Mouse (Mus musculus) midbrain, embryonic 15.5 days (tissue): ENCODE data around the gene Gli2. TPM values are rescaled to one million over a fixed set of nuclear protein-coding genes. Genes with fewer than 3 reads are reported as not detected.

ENCODE experiments used
- ATAC-seq: fragments of 200-750 bp; cut with Nextera tagmentation; replicated peaks from 2 replicates; pipeline ENCODE4 v1.8.0; 2017; ENCODE audit warnings: moderate TSS enrichment
- H3K27ac ChIP-seq: fragments of 300-500 bp; sonication (generic); 2 replicates; pipeline ENCODE4 v1.5.1; 2015; ENCODE audit warnings: mild to moderate bottlenecking, inconsistent platforms
- H3K27me3 ChIP-seq: fragments of 300-500 bp; sonication (generic); replicated peaks from 2 replicates; pipeline ENCODE4 v1.6.1; 2015; ENCODE audit warnings: inconsistent platforms
- H3K36me3 ChIP-seq: fragments of 300-500 bp; sonication (generic); replicated peaks from 2 replicates; pipeline ENCODE4 v1.6.1; 2015; ENCODE audit warnings: inconsistent platforms
- H3K4me1 ChIP-seq: fragments of 300-500 bp; sonication (generic); 2 replicates; pipeline ENCODE4 v1.6.1; 2015; ENCODE audit warnings: inconsistent platforms
- H3K4me2 ChIP-seq: fragments of 300-500 bp; sonication (generic); 2 replicates; pipeline ENCODE4 v1.6.1; 2015; ENCODE audit warnings: inconsistent platforms, mild to moderate bottlenecking, moderate library complexity
- H3K4me3 ChIP-seq: fragments of 300-500 bp; sonication (generic); 2 replicates; pipeline ENCODE4 v1.5.1; 2015; ENCODE audit warnings: mild to moderate bottlenecking, inconsistent platforms
- H3K9ac ChIP-seq: fragments of 300-500 bp; sonication (generic); 2 replicates; pipeline ENCODE4 v1.6.1; 2015; ENCODE audit warnings: mild to moderate bottlenecking, inconsistent platforms
- H3K9me3 ChIP-seq: fragments of 300-500 bp; sonication (generic); 2 replicates; pipeline ENCODE4 v1.6.1; 2016; ENCODE audit warnings: inconsistent platforms
- WGBS: fragments of 180-500 bp; shearing (Covaris S2); methylation state at CpG from one replicate; pipeline ENCODE4 v1.1.7; 2015; ENCODE audit warnings: mixed read lengths; 5-methylcytosine and 5-hydroxymethylcytosine counted together
- polyA plus RNA-seq: library from polyadenylated mRNA; unstranded; fragments of >200 nt; fragmentation: Nextera tagmentation; extraction: Ambion mirVana; gene quantifications from 2 replicates; pipeline ENCODE4 v1.2.1, GENCODE M21; 2015

Gli2 gene
- polyA plus RNA-seq, 1 experiment from 2014 or later, result 1.6 TPM

GRCm38 (mm10) chr1:118830658-118831057 is 222.8 kb downstream of the Gli2 start:
- WGBS, result 77% methylated on average over 5 of the region's 5 CpGs

GRCm38 (mm10) chr1:118826614-118827013 is 226.8 kb downstream of the Gli2 start:
- H3K4me3 ChIP-seq, result no peak overlapping the region
- no peaks in the 10 kb centered on the region for H3K27me3 ChIP-seq
- no peaks in the 10 kb centered on the region for H3K36me3 ChIP-seq
- ATAC-seq, result no peak
- whole genome bisulfite sequencing, result 84% methylated on average over 11 of the region's 11 CpGs
- no peaks in the 10 kb centered on the region for H3K9me3 ChIP-seq
- no peak overlapping the region for H3K27ac ChIP-seq
- H3K9ac ChIP-seq, result no peak overlapping the region
- H3K4me1 ChIP-seq, result no peaks in the 10 kb centered on the region
- H3K4me2 ChIP-seq, result no peak overlapping the region

More at GRCm38 (mm10) chr1:118830658-118831057, 222.8 kb downstream of the Gli2 start:
- Histone ChIP-seq H3K4me3 (no peak overlapping the region), H3K27ac (no peak overlapping the region), H3K36me3 (no peaks in the 10 kb centered on the region), H3K9me3 (no peaks in the 10 kb centered on the region), H3K9ac (no peak overlapping the region), H3K27me3 (no peaks in the 10 kb centered on the region), H3K4me2 (no peak overlapping the region), H3K4me1 (no peaks in the 10 kb centered on the region)
- ATAC-seq, result no peak

GRCm38 (mm10) chr1:118825467-118826219 is 227.8 kb downstream of the Gli2 start:
- no peak overlapping the region for H3K9ac ChIP-seq
- no peak overlapping the region for H3K27ac ChIP-seq
- H3K4me1 ChIP-seq, result no peaks in the 10 kb centered on the region
- H3K27me3 ChIP-seq, result no peaks in the 10 kb centered on the region
- ATAC-seq, result 0 out of 2 replicates have a peak, but pooled peaks have one; percentile 17
- no peaks in the 10 kb centered on the region for H3K36me3 ChIP-seq
- WGBS, result 70% methylated on average over 31 of the region's 31 CpGs
- H3K4me3 ChIP-seq, result no peak overlapping the region
- H3K9me3 ChIP-seq, result no peaks in the 10 kb centered on the region
- H3K4me2 ChIP-seq, result no peak overlapping the region

- H3K36me3 ChIP-seq, result no peaks in the 10 kb centered on the region
- no peak overlapping the region for H3K9ac ChIP-seq
- H3K27ac ChIP-seq, result no peak overlapping the region
- no peak overlapping the region for H3K4me3 ChIP-seq
- no peak for ATAC-seq
- no peaks in the 10 kb centered on the region for H3K27me3 ChIP-seq
- H3K4me1 ChIP-seq, result no peaks in the 10 kb centered on the region
- no peak overlapping the region for H3K4me2 ChIP-seq
- no peaks in the 10 kb centered on the region for H3K9me3 ChIP-seq
- WGBS, result 93% methylated on average over 3 of the region's 3 CpGs
Measured at GRCm38 (mm10) chr1:118825035-118825434, 228.4 kb downstream of the Gli2 start.

GRCm38 (mm10) chr1:118822258-118822657 is 231.2 kb downstream of the Gli2 start:
- H3K27me3 ChIP-seq, result no peaks in the 10 kb centered on the region
- 97% methylated on average over 2 of the region's 2 CpGs for WGBS

GRCm38 (mm10) chr1:118815015-118815414 is 238.4 kb downstream of the Gli2 start:
- Histone ChIP-seq H3K9me3 (no peaks in the 10 kb centered on the region), H3K4me2 (no peak overlapping the region), H3K27me3 (no peaks in the 10 kb centered on the region), H3K9ac (no peak overlapping the region), H3K4me3 (no peak overlapping the region), H3K36me3 (no peaks in the 10 kb centered on the region), H3K4me1 (no peaks in the 10 kb centered on the region), H3K27ac (no peak overlapping the region)
- no peak for ATAC-seq
- WGBS, result 86% methylated on average over 2 of the region's 2 CpGs

More at GRCm38 (mm10) chr1:118822258-118822657, 231.2 kb downstream of the Gli2 start:
- no peak overlapping the region for H3K4me2 ChIP-seq
- no peaks in the 10 kb centered on the region for H3K4me1 ChIP-seq
- ATAC-seq, result no peak
- H3K4me3 ChIP-seq, result no peak overlapping the region
- H3K9me3 ChIP-seq, result no peaks in the 10 kb centered on the region
- H3K27ac ChIP-seq, result no peak overlapping the region
- no peak overlapping the region for H3K9ac ChIP-seq
- H3K36me3 ChIP-seq, result no peaks in the 10 kb centered on the region

- Histone ChIP-seq H3K9ac (no peak overlapping the region), H3K4me2 (no peak overlapping the region), H3K27me3 (no peaks in the 10 kb centered on the region), H3K4me1 (no peaks in the 10 kb centered on the region), H3K36me3 (no peaks in the 10 kb centered on the region), H3K9me3 (no peaks in the 10 kb centered on the region), H3K4me3 (no peak overlapping the region), H3K27ac (no peak overlapping the region)
- WGBS, result 76% methylated on average over 4 of the region's 4 CpGs
- ATAC-seq, result no peak
Measured at GRCm38 (mm10) chr1:118810336-118810735, 243.1 kb downstream of the Gli2 start.

- H3K9me3 ChIP-seq, result no peaks in the 10 kb centered on the region
- ATAC-seq, result no peak
- H3K9ac ChIP-seq, result no peak overlapping the region
- H3K27ac ChIP-seq, result no peak overlapping the region
- H3K36me3 ChIP-seq, result no peaks in the 10 kb centered on the region
- no peaks in the 10 kb centered on the region for H3K27me3 ChIP-seq
- whole genome bisulfite sequencing, result 98% methylated on average over 3 of the region's 3 CpGs
- no peaks in the 10 kb centered on the region for H3K4me1 ChIP-seq
- no peak overlapping the region for H3K4me3 ChIP-seq
- no peak overlapping the region for H3K4me2 ChIP-seq
Measured at GRCm38 (mm10) chr1:118806727-118807126, 246.7 kb downstream of the Gli2 start.

GRCm38 (mm10) chr1:118802166-118802565 is 251.3 kb downstream of the Gli2 start:
- Histone ChIP-seq H3K27ac (no peak overlapping the region), H3K4me2 (no peak overlapping the region), H3K9me3 (no peaks in the 10 kb centered on the region), H3K36me3 (no peaks in the 10 kb centered on the region), H3K27me3 (no peaks in the 10 kb centered on the region), H3K4me1 (no peaks in the 10 kb centered on the region), H3K9ac (no peak overlapping the region), H3K4me3 (no peak overlapping the region)
- 84% methylated on average over 5 of the region's 5 CpGs for WGBS
- ATAC-seq, result no peak

GRCm38 (mm10) chr1:118799322-118800116 is 253.9 kb downstream of the Gli2 start:
- H3K27ac ChIP-seq, result no peak overlapping the region
- H3K9me3 ChIP-seq, result no peaks in the 10 kb centered on the region
- 60% methylated on average over 7 of the region's 7 CpGs for WGBS
- H3K4me2 ChIP-seq, result no peak overlapping the region
- H3K36me3 ChIP-seq, result no peaks in the 10 kb centered on the region
- H3K4me1 ChIP-seq, result no peaks in the 10 kb centered on the region
- H3K9ac ChIP-seq, result no peak overlapping the region
- no peak for ATAC-seq
- no peak overlapping the region for H3K4me3 ChIP-seq
- H3K27me3 ChIP-seq, result no peaks in the 10 kb centered on the region

GRCm38 (mm10) chr1:118795415-118796167 is 257.8 kb downstream of the Gli2 start:
- H3K9me3 ChIP-seq, result no peaks in the 10 kb centered on the region
- no peak for ATAC-seq
- WGBS, result 71% methylated on average over 18 of the region's 18 CpGs
- H3K4me3 ChIP-seq, result no peak overlapping the region
- H3K4me2 ChIP-seq, result no peak overlapping the region
- no peaks in the 10 kb centered on the region for H3K27me3 ChIP-seq
- no peaks in the 10 kb centered on the region for H3K4me1 ChIP-seq
- no peak overlapping the region for H3K27ac ChIP-seq
- H3K9ac ChIP-seq, result no peak overlapping the region
- H3K36me3 ChIP-seq, result no peaks in the 10 kb centered on the region

- H3K27ac ChIP-seq, result no peak overlapping the region
- 82% methylated on average over 2 of the region's 2 CpGs for WGBS
Measured at GRCm38 (mm10) chr1:118789871-118790270, 263.5 kb downstream of the Gli2 start.

More at GRCm38 (mm10) chr1:118789871-118790270, 263.5 kb downstream of the Gli2 start:
- H3K4me2 ChIP-seq, result no peak overlapping the region
- no peaks in the 10 kb centered on the region for H3K36me3 ChIP-seq
- ATAC-seq, result no peak
- no peaks in the 10 kb centered on the region for H3K4me1 ChIP-seq
- H3K4me3 ChIP-seq, result no peak overlapping the region
- no peaks in the 10 kb centered on the region for H3K9me3 ChIP-seq
- H3K27me3 ChIP-seq, result no peaks in the 10 kb centered on the region; the same call in 1 of the 2 replicates
- no peak overlapping the region for H3K9ac ChIP-seq
